Mouse (Mus musculus) spleen, adult 2 months (tissue): ENCODE measurements around the gene Sgo1. TPM values are rescaled to one million over a fixed set of nuclear protein-coding genes. Genes with fewer than 3 reads are reported as not detected.

Experiments
- DNase-seq, 2 experiments: peaks; one replicate each; pipeline versions ENCODE4 v3.0.0 to v3.0.0-alpha.2; 2012 to 2021; ENCODE audit warnings: low spot score in 2 of 2, low read depth in 1 of 2
- H3K27ac ChIP-seq: fragments of 200-500 bp; 2 replicates; pipeline ENCODE4 v1.5.1; 2012; ENCODE audit warnings: low read length, inconsistent platforms; ENCODE audit not compliant: insufficient read depth
- H3K27me3 ChIP-seq: fragments of 200-500 bp; 2 replicates; pipeline ENCODE4 v1.6.1; 2012; ENCODE audit warnings: mild to moderate bottlenecking, moderate library complexity, low read length, inconsistent platforms; ENCODE audit not compliant: control insufficient read depth, insufficient read depth
- H3K36me3 ChIP-seq: fragments of 200-500 bp; 2 replicates; pipeline ENCODE4 v1.6.1; 2012; ENCODE audit warnings: mild to moderate bottlenecking, low read length, inconsistent platforms; ENCODE audit not compliant: control insufficient read depth, insufficient read depth
- H3K4me1 ChIP-seq: fragments of 200-500 bp; 2 replicates; pipeline ENCODE4 v1.6.1; 2011; ENCODE audit warnings: inconsistent platforms; ENCODE audit not compliant: control insufficient read depth, insufficient read depth, insufficient read length
- H3K4me3 ChIP-seq: fragments of 200-500 bp; 2 replicates; pipeline ENCODE4 v1.5.1; 2011; ENCODE audit warnings: mild to moderate bottlenecking, inconsistent platforms; ENCODE audit not compliant: insufficient read depth, insufficient read length; ENCODE audit errors: extremely low read depth
- CTCF ChIP-seq: fragments of 200-500 bp; IDR thresholded peaks from 2 replicates; pipeline ENCODE4 v1.5.1; 2011; ENCODE audit warnings: mild to moderate bottlenecking, inconsistent platforms; ENCODE audit not compliant: insufficient read depth, insufficient read length, insufficient replicate concordance; ENCODE audit errors: extremely low read depth
- POLR2A ChIP-seq: fragments of 200-500 bp; IDR thresholded peaks from 2 replicates; pipeline ENCODE4 v1.6.1; 2011; ENCODE audit warnings: low read depth, low read length, inconsistent platforms
- WGBS: fragments of 180-500 bp; shearing (Covaris S2); methylation state at CpG from one replicate; pipeline ENCODE4 v1.1.7; 2018; 5-methylcytosine and 5-hydroxymethylcytosine counted together
- polyA plus RNA-seq: library from polyadenylated mRNA; depleted of rRNA; stranded (reverse); fragments of >200 nt; gene quantifications from 2 replicates; pipeline ENCODE4 v1.2.3, GENCODE M21; 2012; rRNA removed

Sgo1 gene
- polyA plus RNA-seq, 1 experiment: 0.50 TPM

DNA sequence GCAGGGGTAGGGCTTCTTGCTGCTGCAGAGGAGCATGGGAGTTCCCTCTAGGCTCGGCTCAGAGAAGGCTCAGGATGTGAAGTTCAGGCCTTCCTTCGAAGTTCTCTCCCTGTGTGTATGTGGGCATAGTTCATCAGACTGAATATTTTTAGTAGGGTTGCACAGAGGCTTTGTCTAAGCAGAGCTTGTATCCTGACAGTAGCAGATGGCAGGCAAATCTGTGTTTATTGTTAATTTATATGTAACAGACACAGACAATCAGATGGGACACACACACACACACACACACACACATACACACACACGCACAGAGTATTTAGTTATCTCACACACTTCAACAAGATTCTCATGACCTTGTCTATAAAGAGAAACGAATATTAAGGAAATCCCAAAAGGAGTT is 34.5 kb downstream of the Sgo1 start:
- no peak overlapping the region for H3K4me3 ChIP-seq

DNA sequence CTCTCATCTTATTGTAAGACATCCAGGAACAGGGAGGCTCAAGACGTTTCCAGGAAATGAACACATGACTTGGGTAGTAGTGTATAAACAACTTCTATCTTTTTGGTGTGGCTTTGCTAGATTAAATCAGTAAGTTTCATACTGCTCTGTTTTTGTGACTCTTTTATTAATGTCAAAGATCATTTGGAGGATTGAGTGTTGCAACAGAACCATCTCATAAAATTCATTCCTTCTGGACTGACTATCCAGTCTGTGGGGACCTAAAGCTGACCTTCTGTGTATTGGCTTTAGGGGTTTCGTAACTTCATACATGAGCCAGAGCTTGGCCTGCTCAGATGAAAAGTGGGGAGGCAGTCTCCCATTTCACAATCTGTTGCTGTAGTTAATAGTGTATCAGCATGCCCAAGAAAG is 38.9 kb downstream of the Sgo1 start:
- 74% methylated on average over 2 of the region's 2 CpGs for WGBS
- TF ChIP-seq CTCF: no peak
- TF ChIP-seq POLR2A: no peak
- Histone ChIP-seq H3K4me1 (no peaks in the 10 kb centered on the region), H3K4me3 (no peak overlapping the region), H3K27ac (peak overlapping the region; percentile 15; the same call in 1 of the 2 replicates), H3K36me3 (peaks cover 28% of the 10 kb centered on the region), H3K27me3 (no peaks in the 10 kb centered on the region)
- DNase-seq: no peak

More for the DNA sequence above, 34.5 kb downstream of the Sgo1 start:
- TF ChIP-seq POLR2A: no peak
- TF ChIP-seq CTCF: no peak
- Histone ChIP-seq H3K36me3 (peaks cover 25% of the 10 kb centered on the region), H3K4me1 (no peaks in the 10 kb centered on the region), H3K27me3 (no peaks in the 10 kb centered on the region), H3K27ac (no peak overlapping the region)
- DNase-seq: no peak
- 92% methylated on average over 4 of the region's 4 CpGs for WGBS

DNA sequence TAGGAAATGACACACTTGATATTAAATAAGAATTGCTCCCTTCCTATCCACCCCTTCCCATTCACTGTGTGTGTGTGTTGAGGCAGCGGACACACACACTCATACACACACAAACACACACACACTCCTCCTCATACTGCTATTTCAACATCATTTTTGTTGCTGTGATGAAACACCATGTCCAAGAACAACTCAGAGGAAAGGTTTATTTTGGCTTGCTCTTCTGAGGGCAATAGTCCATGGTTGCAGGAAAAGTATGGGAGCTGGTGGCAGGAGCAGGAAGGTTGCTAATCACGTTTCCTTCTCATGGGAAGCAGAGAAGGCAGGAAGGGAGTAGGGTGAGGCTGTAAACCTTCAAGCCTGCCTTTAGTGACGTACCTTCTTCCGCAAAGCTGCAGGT is 45.8 kb downstream of the Sgo1 start:
- WGBS: 92% methylated on average over 4 of the region's 4 CpGs
- no peaks in the 10 kb centered on the region for H3K4me1 ChIP-seq
- no peaks in the 10 kb centered on the region for H3K27me3 ChIP-seq
- no peak for DNase-seq
- TF ChIP-seq CTCF: no peak
- no peak overlapping the region for H3K4me3 ChIP-seq
- H3K36me3 ChIP-seq: peaks cover 37% of the 10 kb centered on the region
- no peak overlapping the region for H3K27ac ChIP-seq

DNA sequence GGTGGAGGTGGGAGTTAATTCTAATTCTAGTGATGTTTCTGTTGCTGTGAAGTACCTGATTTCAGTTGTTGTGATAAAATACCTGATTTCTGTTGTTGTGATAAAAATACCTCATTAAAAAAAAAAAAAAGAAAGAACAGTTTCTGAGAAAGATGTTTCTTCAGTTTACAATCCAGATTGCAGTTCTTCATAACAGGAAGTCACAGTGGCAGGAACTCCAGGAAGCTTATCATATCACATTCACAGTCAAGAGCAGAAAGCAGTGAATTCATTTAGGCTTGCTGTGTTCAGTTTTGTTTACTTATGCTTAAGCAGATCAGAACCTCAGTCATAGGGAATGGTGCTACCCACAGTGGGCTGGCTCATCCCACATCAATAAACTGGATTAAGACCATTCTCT is 57.8 kb downstream of the Sgo1 start:
- Histone ChIP-seq H3K4me3 (no peak overlapping the region), H3K27me3 (no peaks in the 10 kb centered on the region), H3K36me3 (peaks cover 16% of the 10 kb centered on the region), H3K4me1 (no peaks in the 10 kb centered on the region), H3K27ac (no peak overlapping the region)
- no peak for DNase-seq
- TF ChIP-seq POLR2A (no peak), CTCF (no peak)

DNA sequence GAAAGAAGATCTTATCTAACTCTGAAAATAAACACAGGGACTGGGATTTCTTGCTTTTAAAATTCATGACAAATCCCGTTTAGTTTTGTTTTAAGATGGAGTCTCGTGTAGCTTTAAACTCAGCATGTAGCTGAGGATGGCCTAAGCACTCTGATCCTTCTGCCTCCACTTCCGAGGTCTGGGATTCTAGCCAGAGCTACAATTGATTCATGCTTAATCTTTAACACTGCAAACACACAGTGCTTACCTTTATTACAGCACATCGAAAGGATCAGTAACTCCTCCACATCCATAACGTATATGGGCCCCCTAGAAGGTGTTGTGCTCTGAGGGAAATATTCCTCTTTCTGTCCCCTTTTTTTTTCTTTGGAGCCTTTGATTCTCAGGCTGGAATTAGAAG is 61.0 kb downstream of the Sgo1 start:
- Histone ChIP-seq H3K27ac (no peak overlapping the region), H3K36me3 (peaks cover 8% of the 10 kb centered on the region), H3K4me3 (no peak overlapping the region), H3K27me3 (no peaks in the 10 kb centered on the region), H3K4me1 (no peaks in the 10 kb centered on the region)
- DNase-seq: no peak
- TF ChIP-seq CTCF (no peak), POLR2A (no peak)
- 95% methylated on average over 5 of the region's 5 CpGs for WGBS

DNA sequence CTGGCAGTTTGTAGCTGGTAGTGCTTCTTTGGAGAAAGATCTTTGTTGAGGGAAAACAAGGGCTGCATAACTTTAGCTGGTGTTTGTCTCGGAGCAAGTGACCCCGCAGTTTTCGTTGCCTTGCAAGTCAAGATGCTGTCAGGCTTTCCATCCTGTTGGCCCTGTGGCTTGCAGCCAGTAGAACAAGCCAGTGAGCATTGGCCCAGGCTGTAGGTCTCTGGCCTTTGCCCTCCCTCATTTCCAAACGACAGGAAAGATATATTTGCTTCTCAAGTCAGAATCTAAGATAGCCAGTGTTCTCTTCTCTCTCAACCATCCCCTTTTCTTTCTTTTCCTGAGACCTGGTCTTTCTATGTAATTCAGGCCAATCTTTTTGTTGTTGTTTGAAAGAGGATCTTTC is 61.6 kb downstream of the Sgo1 start:
- no peak for TF ChIP-seq CTCF
- no peak for TF ChIP-seq POLR2A
- H3K27ac ChIP-seq: no peak overlapping the region
- no peak overlapping the region for H3K4me3 ChIP-seq
- H3K36me3 ChIP-seq: peaks cover 8% of the 10 kb centered on the region
- H3K27me3 ChIP-seq: no peaks in the 10 kb centered on the region
- 92% methylated on average over 4 of the region's 4 CpGs for WGBS
- no peak for DNase-seq
- H3K4me1 ChIP-seq: no peaks in the 10 kb centered on the region

GRCm38 (mm10) chr17:53626160-53626559 is 63.0 kb downstream of the Sgo1 start:
- no peak for TF ChIP-seq CTCF
- no peak for TF ChIP-seq POLR2A
- 90% methylated on average over 3 of the region's 3 CpGs for WGBS
- H3K27me3 ChIP-seq: no peaks in the 10 kb centered on the region
- no peaks in the 10 kb centered on the region for H3K4me1 ChIP-seq
- no peak overlapping the region for H3K4me3 ChIP-seq
- DNase-seq: no peak
- H3K36me3 ChIP-seq: peaks cover 8% of the 10 kb centered on the region
- H3K27ac ChIP-seq: no peak overlapping the region

Other genes starting within 250 kb of the Sgo1 start
- 0.04 TPM in 2 replicates for gene Efhb, start 226.0 kb downstream of the Sgo1 start, polyA plus RNA-seq
- 3.2 and 3.4 TPM in 2 replicates for gene Rab5a, start 210.1 kb downstream of the Sgo1 start, polyA plus RNA-seq
- not detected in 2 replicates for gene Pp2d1, start 149.9 kb downstream of the Sgo1 start, polyA plus RNA-seq
- gene Kat2b, start 122.5 kb downstream of the Sgo1 start, polyA plus RNA-seq: 5.0 and 5.2 TPM in 2 replicates
- 0.06 TPM in 1 of 2 replicates, not detected in the other for gene Sult1c2, start 157.0 kb upstream of the Sgo1 start, polyA plus RNA-seq